Mouse (Mus musculus) thymus, adult 18-20 months (tissue): ENCODE results near the gene Hpse.

Experiments used
- DNase-seq, 2 experiments: peaks; one replicate each; pipeline ENCODE4 v3.0.0; 2022; ENCODE audit warnings: mixed read lengths in 2 of 2

The Hpse gene

GRCm38 (mm10) chr5:100685631-100686030 is 33.9 kb downstream of the Hpse start:
- DNase-seq = no peak

- DNase-seq = no peak
Observed at GRCm38 (mm10) chr5:100680542-100680933, 39.0 kb downstream of the Hpse start.

DNA sequence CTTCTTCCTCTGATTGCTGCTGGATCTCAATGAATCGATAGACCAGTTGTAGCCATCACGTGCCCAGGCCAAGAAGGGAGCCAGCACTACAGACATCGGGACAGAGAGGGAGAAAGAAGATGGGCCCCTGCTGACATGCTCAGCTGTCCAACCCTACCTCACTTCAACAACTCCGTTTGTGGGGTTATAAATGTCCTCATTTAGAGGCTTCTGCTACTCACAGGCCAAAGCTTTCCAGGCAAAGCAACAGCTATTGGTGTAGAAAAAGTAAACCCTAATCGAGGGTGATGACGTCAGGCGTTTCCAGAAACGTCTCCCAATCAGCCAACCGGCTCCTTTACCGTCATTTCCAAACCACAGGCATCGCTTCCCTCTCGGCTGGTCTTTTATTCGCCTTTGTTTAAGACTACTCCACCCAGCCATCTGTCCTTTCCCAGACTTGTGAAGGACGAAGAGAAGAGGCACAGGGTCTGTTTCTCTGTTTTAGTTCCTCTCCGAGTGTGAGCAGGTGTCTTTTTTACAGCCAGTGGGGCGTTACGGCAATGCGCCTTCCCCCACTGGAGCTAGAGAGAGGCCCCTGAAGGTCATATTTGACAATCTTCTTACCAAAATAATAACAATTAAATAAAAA is 39.5 kb downstream of the Hpse start:
- DNase-seq = no peak

- peak; percentile 67 to 72 for DNase-seq
Observed at GRCm38 (mm10) chr5:100674711-100675376, 44.7 kb downstream of the Hpse start, which contains the start of gene Coq2. Gene Coq2 (minus strand): TSS chr5:100675140.

- peak; percentile 62 to 63 for DNase-seq
Observed at GRCm38 (mm10) chr5:100673745-100674486, 45.6 kb downstream of the Hpse start.

DNA sequence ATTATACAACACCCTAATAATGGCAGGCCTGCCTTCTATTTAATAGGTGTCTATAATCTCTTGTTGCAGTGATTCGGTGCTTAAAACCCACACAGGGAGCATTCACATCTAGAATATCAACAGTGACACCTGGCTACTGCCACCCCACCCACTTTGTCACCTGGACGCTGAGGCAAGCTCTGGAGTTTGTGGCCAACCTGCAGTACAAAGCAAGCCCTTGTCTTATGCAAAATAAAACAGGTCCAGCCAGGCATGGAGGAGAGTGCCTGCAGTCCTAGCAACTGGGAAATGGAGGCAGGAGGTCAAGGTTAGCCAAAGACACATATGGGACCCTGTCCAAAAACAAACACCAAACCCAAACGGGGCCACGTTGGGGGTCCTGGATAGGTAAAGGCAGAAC is 47.1 kb downstream of the Hpse start:
- no peak for DNase-seq

GRCm38 (mm10) chr5:100671897-100672296 is 47.6 kb downstream of the Hpse start:
- DNase-seq = no peak

GRCm38 (mm10) chr5:100671398-100671797 is 48.1 kb downstream of the Hpse start:
- DNase-seq = no peak

- DNase-seq = no peak
Observed at GRCm38 (mm10) chr5:100666965-100667364, 52.6 kb downstream of the Hpse start.

DNA sequence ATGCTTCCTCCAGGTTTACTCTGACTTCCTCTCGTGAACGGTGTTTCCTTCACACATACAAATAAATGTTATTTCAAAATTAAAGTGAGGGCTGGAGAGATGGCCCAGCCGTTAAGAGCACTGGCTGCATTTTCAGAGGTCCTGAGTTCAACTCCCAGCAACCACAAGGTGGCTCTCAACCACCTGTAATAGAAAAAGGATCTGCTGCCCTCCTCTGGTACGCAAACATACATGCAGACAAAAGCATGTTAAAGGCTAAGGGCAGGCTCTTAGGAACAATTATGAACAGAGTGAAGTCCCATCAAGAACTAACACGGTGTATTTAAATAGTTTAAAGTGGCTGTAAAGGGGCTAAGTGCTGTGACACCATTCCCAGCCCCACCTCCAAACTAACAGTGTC is 55.7 kb downstream of the Hpse start:
- no peak for DNase-seq

- DNase-seq = no peak
Observed at GRCm38 (mm10) chr5:100663011-100663410, 56.5 kb downstream of the Hpse start.

DNA sequence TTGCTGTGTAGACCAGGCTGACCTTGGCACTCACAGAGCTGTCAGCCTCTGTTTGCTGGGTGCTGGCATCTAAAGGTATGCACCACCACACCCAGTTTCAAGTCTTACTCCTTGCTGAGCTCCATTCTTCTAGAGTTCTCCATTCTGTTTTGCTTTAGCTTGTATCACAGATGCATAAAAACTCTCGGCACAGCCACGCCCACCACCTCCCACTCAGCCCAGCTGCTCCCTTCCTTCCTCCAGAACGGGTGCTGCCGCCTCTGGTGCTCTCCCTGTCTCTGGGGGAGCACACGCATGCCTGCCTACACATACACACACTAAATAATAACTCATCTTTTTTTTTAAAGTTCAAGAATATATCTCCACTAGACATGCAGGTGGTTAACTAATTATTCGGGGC is 61.1 kb downstream of the Hpse start:
- DNase-seq = no peak

GRCm38 (mm10) chr5:100656352-100656751 is 63.2 kb downstream of the Hpse start:
- DNase-seq = no peak

- DNase-seq = no peak
Observed at GRCm38 (mm10) chr5:100652327-100652726, 67.2 kb downstream of the Hpse start.

DNA sequence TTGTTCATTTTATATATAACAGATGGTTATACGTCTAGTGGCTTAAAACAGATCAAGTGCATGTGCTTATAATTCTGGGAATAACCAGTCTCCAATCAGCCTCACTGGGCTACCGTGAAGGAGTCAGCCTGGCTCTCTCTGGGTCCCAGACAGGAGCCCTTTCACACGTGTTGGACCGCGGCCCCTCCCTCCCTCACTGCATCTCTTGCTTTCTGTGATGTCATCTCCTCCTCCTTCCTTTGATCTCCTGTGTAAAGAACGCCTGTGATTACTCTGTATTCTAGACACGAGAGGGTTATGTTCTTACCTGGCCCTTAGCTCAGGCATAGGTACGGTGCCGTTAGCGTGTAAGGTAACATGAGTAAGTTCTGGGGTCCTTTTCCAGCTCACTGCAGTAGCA is 68.0 kb downstream of the Hpse start:
- no peak for DNase-seq

- DNase-seq = no peak
Observed at GRCm38 (mm10) chr5:100650969-100651368, 68.5 kb downstream of the Hpse start.

DNA sequence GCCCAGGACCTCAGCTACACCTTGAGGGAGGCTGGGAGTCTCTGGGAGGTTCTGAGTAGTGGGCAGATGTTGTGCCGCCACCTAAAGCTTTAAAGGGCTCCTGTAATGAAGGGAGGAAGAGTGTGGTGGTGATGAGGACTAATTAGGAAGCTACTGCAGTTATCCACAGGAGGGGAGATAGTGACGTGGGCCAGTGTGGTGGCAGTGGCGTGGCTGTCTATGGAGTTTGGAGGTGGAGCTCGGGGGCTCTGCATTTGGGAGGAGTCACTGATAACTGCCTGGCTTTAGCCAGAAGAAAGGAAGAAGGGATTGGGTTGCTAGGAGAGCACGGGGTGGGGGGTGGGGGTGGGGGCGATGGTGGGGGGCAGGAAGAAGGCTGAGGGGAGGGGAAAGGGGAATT is 71.0 kb downstream of the Hpse start:
- DNase-seq = no peak

DNA sequence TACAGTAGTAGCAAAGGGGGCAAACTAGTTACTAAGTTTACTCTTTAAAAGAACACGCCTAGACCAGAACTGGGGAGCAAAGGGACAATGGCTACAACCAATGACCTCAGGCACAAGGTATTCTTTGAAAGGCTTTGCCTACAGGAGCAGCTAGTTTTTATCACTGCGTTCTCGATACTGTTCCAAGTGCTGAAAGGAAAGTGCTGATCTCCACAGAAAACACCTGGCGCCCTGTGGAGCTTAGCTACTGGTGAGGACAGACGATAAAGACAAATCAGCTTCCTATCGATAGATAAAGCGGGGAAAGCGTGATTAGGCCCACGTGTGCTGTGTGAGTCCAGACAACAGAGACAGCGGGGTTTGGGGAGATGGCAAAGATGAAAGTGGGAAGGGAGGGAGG is 71.5 kb downstream of the Hpse start:
- DNase-seq = no peak

- DNase-seq = no peak
Observed at GRCm38 (mm10) chr5:100646558-100646957, 73.0 kb downstream of the Hpse start.

DNA sequence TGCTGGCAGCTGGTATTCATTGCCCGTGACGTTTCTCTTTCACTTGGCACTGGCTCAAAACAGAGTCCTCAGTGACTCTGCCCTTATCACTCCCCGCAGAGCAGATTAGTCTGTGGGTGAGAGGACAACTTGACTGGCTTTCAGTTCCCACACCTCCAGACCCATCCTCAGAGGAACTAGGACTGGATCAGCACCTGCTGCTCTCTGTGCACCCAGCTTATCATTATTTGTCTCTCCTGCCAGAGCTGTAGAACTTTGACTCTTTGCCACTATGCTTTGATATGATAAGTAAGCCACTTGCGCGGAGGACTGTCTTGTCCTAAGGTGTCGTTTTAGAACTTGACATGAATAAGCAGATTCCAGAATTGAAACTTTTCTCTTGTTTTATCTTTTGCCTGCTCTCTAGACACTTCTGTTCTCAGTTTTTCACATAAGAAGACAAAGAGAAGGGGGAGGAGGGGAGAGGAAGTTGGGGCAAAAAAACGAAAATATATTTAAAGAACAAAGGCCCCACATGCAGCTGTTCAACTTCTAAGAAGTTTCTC is 75.5 kb downstream of the Hpse start:
- no peak for DNase-seq

- DNase-seq = peak in 1 of 2 experiments; percentile 48
Observed at GRCm38 (mm10) chr5:100643253-100643990, 76.1 kb downstream of the Hpse start.

DNA sequence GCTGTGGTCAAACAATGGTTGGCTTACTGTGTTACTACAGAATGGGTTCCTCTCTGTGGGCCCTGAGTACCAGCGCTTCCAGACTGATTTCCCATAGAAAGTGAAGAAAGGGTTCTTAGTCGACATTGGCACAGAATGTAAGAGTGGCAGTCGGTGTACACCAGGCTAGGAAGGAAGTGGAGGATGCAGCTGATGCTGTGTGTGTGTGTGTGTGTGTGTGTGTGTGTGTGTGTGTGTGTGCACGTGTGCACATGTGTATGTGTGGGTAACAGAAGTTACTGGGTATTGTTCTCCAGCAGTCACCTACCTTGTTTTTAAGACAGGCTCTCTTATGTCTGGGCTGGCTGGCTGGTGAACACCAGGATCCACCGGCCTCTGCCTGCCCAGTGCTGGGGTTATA is 77.2 kb downstream of the Hpse start:
- DNase-seq = no peak

GRCm38 (mm10) chr5:100638483-100638882 is 81.0 kb downstream of the Hpse start:
- DNase-seq = no peak
